Mouse (Mus musculus): ENCODE measurements around the gene Zfp945.
"Not testable (repeated sequence)": the region's sequence is repeated elsewhere in the genome, so short reads cannot be mapped to it uniquely, and the experiment has no call there.

Zfp945 gene

GRCm38 (mm10) chr17:22866845-22867481, at the start of gene Zfp945:
Gene Zfp945 (minus strand): TSS chr17:22867134.
- DNase-seq (ENCODE audit: low read depth) = peak; percentile 54

- no peak for DNase-seq (ENCODE audit: low read depth)
Measured at GRCm38 (mm10) chr17:22888302-22888701, 21.4 kb upstream of the Zfp945 start.

- no peak for DNase-seq (ENCODE audit: low read depth)
Measured at GRCm38 (mm10) chr17:22884059-22884698, 17.2 kb upstream of the Zfp945 start.

GRCm38 (mm10) chr17:22877427-22878307, 10.7 kb upstream of the Zfp945 start:
- no peak for DNase-seq (ENCODE audit: low read depth)

- peak; percentile 90 for DNase-seq (ENCODE audit: low read depth)
Measured at GRCm38 (mm10) chr17:22876316-22876715, 9.4 kb upstream of the Zfp945 start.

- not testable (repeated sequence) for DNase-seq (ENCODE audit: low read depth)
Measured at GRCm38 (mm10) chr17:22875549-22875948, 8.6 kb upstream of the Zfp945 start.

- peak; percentile 61 for DNase-seq (ENCODE audit: low read depth)
Measured at GRCm38 (mm10) chr17:22866421-22866844, 501 bp downstream of the Zfp945 start.

GRCm38 (mm10) chr17:22821166-22821565, 45.8 kb downstream of the Zfp945 start:
- DNase-seq (ENCODE audit: low read depth) = no peak

GRCm38 (mm10) chr17:22818199-22818595, 48.7 kb downstream of the Zfp945 start:
- DNase-seq (ENCODE audit: low read depth) = no peak

GRCm38 (mm10) chr17:22817471-22818198, 49.3 kb downstream of the Zfp945 start:
- DNase-seq (ENCODE audit: low read depth) = peak; percentile 18

GRCm38 (mm10) chr17:22799707-22800106, 67.2 kb downstream of the Zfp945 start:
- DNase-seq (ENCODE audit: low read depth) = peak; percentile 27

Data from naive thymus-derived CD4-positive, alpha-beta T cell, adult 2 months (primary cell).